In the genomic region with DNA sequence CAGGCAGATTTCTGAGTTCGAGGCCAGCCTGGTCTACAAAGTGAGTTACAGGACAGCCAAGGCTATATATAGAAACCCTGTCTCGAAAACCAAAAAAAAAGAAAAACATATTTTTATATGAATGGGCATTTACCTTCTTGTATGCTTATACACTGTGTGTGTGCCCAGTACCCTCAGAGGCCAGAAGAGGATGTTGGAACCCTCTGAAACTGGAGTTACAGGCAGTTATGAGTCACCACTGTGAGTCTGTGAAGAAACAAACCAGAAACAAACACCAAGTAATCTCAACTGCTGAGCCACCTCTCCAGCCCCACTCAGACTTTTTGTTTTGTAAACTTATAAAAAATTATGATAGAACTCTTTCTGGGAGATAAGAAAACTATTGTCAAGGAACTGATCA, we compare ENCODE assay signal across 1 mouse cellular context.
TF ChIP-seq lines count a peak whose summit lies in the region.

No protein-coding gene starts in this region.

TF ChIP-seq in CH12.LX, 34 proteins besides CTCF, POLR2A, EP300 and RAD21 (continued from another document):
- 0 out of 2 replicates have a peak, but pooled peaks have one; percentile 51 for TF ChIP-seq MEF2A (IDR thresholded peaks at IDR 0.05; ENCODE audit: borderline replicate concordance, low read depth, low read length)
